Mouse (Mus musculus): Measurements from ENCODE around the gene Btbd9.

GRCm38 (mm10) chr17:30576946-30577345, 658 bp upstream of the Btbd9 start:
- 0 out of 2 replicates have a peak, but pooled peaks have one; percentile 16 for TF ChIP-seq ZC3H11A (IDR thresholded peaks at IDR 0.05; ENCODE audit: borderline replicate concordance, low read depth, low read length)
- no peak for TF ChIP-seq ZNF384 (IDR thresholded peaks at IDR 0.05; ENCODE audit: low read depth, low read length)
- no peak for TF ChIP-seq CHD2 (IDR thresholded peaks at IDR 0.05; ENCODE audit: low read depth, low read length)
- TF ChIP-seq HCFC1 (IDR thresholded peaks at IDR 0.05; ENCODE audit: borderline replicate concordance, insufficient read depth, low read length), result no peak
